Mouse (Mus musculus): ENCODE data around the gene Trim65. TPM values are rescaled to one million over a fixed set of nuclear protein-coding genes. Genes with fewer than 3 reads are reported as not detected.

Trim65 gene
- polyA plus RNA-seq, 1 experiment from 2014 or later: 3.3 TPM

- DNase-seq (ENCODE audit: low spot score) (peak; percentile 62), ATAC-seq (ENCODE audit: low FRiP score, low TSS enrichment) (peak; percentile 15)
- H3K4me1 ChIP-seq (replicated peaks; ENCODE audit: control insufficient read depth, insufficient read depth): peaks cover 18% of the 10 kb centered on the region
- peak overlapping the region; percentile 80 for H3K9ac ChIP-seq (ENCODE audit: low read length)
- H3K27ac ChIP-seq (replicated peaks): peak overlapping the region; percentile 86
- no peaks in the 10 kb centered on the region for H3K27me3 ChIP-seq (ENCODE audit: control insufficient read depth, insufficient read depth, low read length)
- H3K4me2 ChIP-seq (replicated peaks; ENCODE audit: low read depth): peak overlapping the region; percentile 79
- WGBS: under 1% methylated on average over 55 of the region's 70 CpGs
- peak; percentile 41 for TF ChIP-seq CTCF (IDR thresholded peaks at IDR 0.05; ENCODE audit: low read depth)
- no peak for TF ChIP-seq EP300 (optimal IDR thresholded peaks at IDR 0.05)
- H3K4me3 ChIP-seq (ENCODE audit: low read depth, low read length): peak overlapping the region; percentile 71
- H3K36me3 ChIP-seq (ENCODE audit: control insufficient read depth, insufficient read depth, low read length): 0 out of 2 replicates have a peak, but pooled peaks cover 2% of the 10 kb centered on the region
- H3K9me3 ChIP-seq (ENCODE audit: control insufficient read depth, low read length): no peaks in the 10 kb centered on the region
Observed at GRCm38 (mm10) chr11:116109441-116110081, 21.4 kb downstream of the Trim65 start.

GRCm38 (mm10) chr11:116108464-116109137, 22.3 kb downstream of the Trim65 start:
- ATAC-seq (ENCODE audit: low FRiP score, low TSS enrichment) (no peak), DNase-seq (ENCODE audit: low spot score) (peak; percentile 50)
- TF ChIP-seq CTCF (IDR thresholded peaks at IDR 0.05; ENCODE audit: low read depth) (no peak), EP300 (optimal IDR thresholded peaks at IDR 0.05) (peak; percentile 26)
- Histone ChIP-seq H3K27ac (replicated peaks) (peak overlapping the region; percentile 86), H3K9me3 (ENCODE audit: control insufficient read depth, low read length) (no peaks in the 10 kb centered on the region), H3K4me1 (replicated peaks; ENCODE audit: control insufficient read depth, insufficient read depth) (peaks cover 25% of the 10 kb centered on the region), H3K4me2 (replicated peaks; ENCODE audit: low read depth) (peak overlapping the region; percentile 79), H3K9ac (ENCODE audit: low read length) (peak overlapping the region; percentile 80), H3K36me3 (ENCODE audit: control insufficient read depth, insufficient read depth, low read length) (0 out of 2 replicates have a peak, but pooled peaks cover 2% of the 10 kb centered on the region), H3K27me3 (ENCODE audit: control insufficient read depth, insufficient read depth, low read length) (no peaks in the 10 kb centered on the region), H3K4me3 (ENCODE audit: low read depth, low read length) (peak overlapping the region; percentile 71)
- 5% methylated on average over 22 of the region's 23 CpGs for WGBS

GRCm38 (mm10) chr11:116107777-116108285, 23.1 kb downstream of the Trim65 start:
- WGBS: 34% methylated on average over 19 of the region's 19 CpGs
- Histone ChIP-seq H3K4me1 (replicated peaks; ENCODE audit: control insufficient read depth, insufficient read depth) (peaks cover 32% of the 10 kb centered on the region), H3K4me3 (ENCODE audit: low read depth, low read length) (peak overlapping the region; percentile 71; the same call in 1 of the 2 replicates), H3K36me3 (ENCODE audit: control insufficient read depth, insufficient read depth, low read length) (0 out of 2 replicates have a peak, but pooled peaks cover 2% of the 10 kb centered on the region), H3K27me3 (ENCODE audit: control insufficient read depth, insufficient read depth, low read length) (no peaks in the 10 kb centered on the region), H3K4me2 (replicated peaks; ENCODE audit: low read depth) (peak overlapping the region; percentile 79), H3K9ac (ENCODE audit: low read length) (peak overlapping the region; percentile 80), H3K27ac (replicated peaks) (peak overlapping the region; percentile 86), H3K9me3 (ENCODE audit: control insufficient read depth, low read length) (no peaks in the 10 kb centered on the region)
- DNase-seq (ENCODE audit: low spot score): peak; percentile 49
- TF ChIP-seq CTCF (IDR thresholded peaks at IDR 0.05; ENCODE audit: low read depth) (0 out of 2 replicates have a peak, but pooled peaks have one; percentile 1), EP300 (optimal IDR thresholded peaks at IDR 0.05) (no peak)
- ATAC-seq (ENCODE audit: low FRiP score, low TSS enrichment): peak; percentile 5; the same call in 1 of the 2 replicates

DNA sequence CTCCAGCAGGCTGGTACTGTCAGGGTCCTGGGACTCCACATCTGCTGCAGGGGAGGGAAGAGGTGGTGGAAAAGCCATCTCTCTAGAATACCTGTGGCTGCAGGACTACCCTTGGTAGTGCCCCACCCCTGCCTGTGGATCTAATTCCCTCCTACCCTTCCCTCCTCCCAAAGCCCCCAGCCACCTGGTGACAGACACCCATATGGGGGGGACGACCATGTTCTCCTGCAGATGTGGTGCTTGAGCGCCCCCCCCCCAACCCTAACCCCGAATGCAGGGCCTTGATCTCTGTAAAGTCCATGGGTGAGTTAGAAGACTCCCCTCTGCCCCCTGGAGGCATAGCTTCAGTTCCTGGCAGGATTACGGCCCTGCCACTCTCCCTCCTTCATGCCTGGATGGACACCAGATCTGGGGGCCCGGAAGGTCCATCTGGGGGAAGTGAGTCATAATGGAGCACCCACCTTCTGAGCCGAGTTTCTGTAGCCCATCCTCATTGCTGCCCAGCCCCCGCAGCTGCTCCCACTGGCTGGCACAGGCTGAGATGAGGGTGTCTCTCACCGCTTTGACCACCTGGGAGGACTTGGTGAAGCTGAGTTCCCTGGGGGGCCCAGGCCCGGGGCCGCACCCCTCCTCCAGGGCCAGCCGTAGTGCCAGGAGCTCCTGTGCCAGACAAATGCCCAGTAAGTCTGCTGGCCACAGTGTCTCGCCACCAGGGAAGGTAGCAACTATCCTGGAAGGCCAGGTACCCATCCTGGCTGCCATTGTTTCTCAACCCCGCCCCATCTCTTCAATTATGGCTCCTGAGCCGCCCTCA, 23.8 kb downstream of the Trim65 start:
- peak overlapping the region; percentile 80; the same call in 1 of the 2 replicates for H3K9ac ChIP-seq (ENCODE audit: low read length)
- ATAC-seq (ENCODE audit: low FRiP score, low TSS enrichment) (no peak), DNase-seq (ENCODE audit: low spot score) (peak; percentile 46)
- H3K4me1 ChIP-seq (replicated peaks; ENCODE audit: control insufficient read depth, insufficient read depth): peaks cover 35% of the 10 kb centered on the region
- 0 out of 2 replicates have a peak, but pooled peaks cover 2% of the 10 kb centered on the region for H3K36me3 ChIP-seq (ENCODE audit: control insufficient read depth, insufficient read depth, low read length)
- TF ChIP-seq CTCF (IDR thresholded peaks at IDR 0.05; ENCODE audit: low read depth) (peak; percentile 59), EP300 (optimal IDR thresholded peaks at IDR 0.05) (no peak)
- no peaks in the 10 kb centered on the region for H3K27me3 ChIP-seq (ENCODE audit: control insufficient read depth, insufficient read depth, low read length)
- H3K27ac ChIP-seq (replicated peaks): peak overlapping the region; percentile 86
- WGBS: 49% methylated on average over 14 of the region's 14 CpGs
- H3K4me2 ChIP-seq (replicated peaks; ENCODE audit: low read depth): peak overlapping the region; percentile 79
- peak overlapping the region; percentile 71; the same call in 1 of the 2 replicates for H3K4me3 ChIP-seq (ENCODE audit: low read depth, low read length)
- H3K9me3 ChIP-seq (ENCODE audit: control insufficient read depth, low read length): no peaks in the 10 kb centered on the region

- no peaks in the 10 kb centered on the region for H3K27me3 ChIP-seq (ENCODE audit: control insufficient read depth, insufficient read depth, low read length)
- DNase-seq (ENCODE audit: low spot score) (peak; percentile 62), ATAC-seq (ENCODE audit: low FRiP score, low TSS enrichment) (no peak)
- H3K4me2 ChIP-seq (replicated peaks; ENCODE audit: low read depth): peak overlapping the region; percentile 79
- H3K4me3 ChIP-seq (ENCODE audit: low read depth, low read length): no peak overlapping the region
- H3K9me3 ChIP-seq (ENCODE audit: control insufficient read depth, low read length): no peaks in the 10 kb centered on the region
- H3K36me3 ChIP-seq (ENCODE audit: control insufficient read depth, insufficient read depth, low read length): 0 out of 2 replicates have a peak, but pooled peaks cover 2% of the 10 kb centered on the region
- H3K9ac ChIP-seq (ENCODE audit: low read length): 0 out of 2 replicates have a peak overlapping the region, but pooled peaks have one; percentile 27
- 44% methylated on average over 32 of the region's 32 CpGs for WGBS
- H3K4me1 ChIP-seq (replicated peaks; ENCODE audit: control insufficient read depth, insufficient read depth): peaks cover 41% of the 10 kb centered on the region
- no peak for TF ChIP-seq EP300 (optimal IDR thresholded peaks at IDR 0.05)
- no peak for TF ChIP-seq CTCF (IDR thresholded peaks at IDR 0.05; ENCODE audit: low read depth)
- H3K27ac ChIP-seq (replicated peaks): no peak overlapping the region; the same call in none of the 2 replicates
Observed at GRCm38 (mm10) chr11:116106154-116106962, 24.6 kb downstream of the Trim65 start.

All from stomach, postnatal 0 days (tissue).